Mouse (Mus musculus) forebrain, embryonic 16.5 days (tissue): Measurements from ENCODE around the gene Disp1. TPM values are rescaled to one million over a fixed set of nuclear protein-coding genes. Genes with fewer than 3 reads are reported as not detected.

ENCODE experiments used
- ATAC-seq: fragments of 200-750 bp; cut with Nextera tagmentation; 2 replicates; pipeline ENCODE4 v1.8.0; 2017; ENCODE audit warnings: mild to moderate bottlenecking, moderate library complexity
- H3K27ac ChIP-seq: fragments of 300-500 bp; sonication (generic); 2 replicates; pipeline ENCODE4 v1.5.1; 2014; ENCODE audit warnings: low read length, control low read depth
- H3K27me3 ChIP-seq: fragments of 300-500 bp; sonication (generic); replicated peaks from 2 replicates; pipeline ENCODE4 v1.6.1; 2014; ENCODE audit warnings: low read length; ENCODE audit not compliant: control insufficient read depth, insufficient read depth
- H3K36me3 ChIP-seq: fragments of 300-500 bp; sonication (generic); 2 replicates; pipeline ENCODE4 v1.6.1; 2014; ENCODE audit not compliant: control insufficient read depth, insufficient read depth
- H3K4me1 ChIP-seq: fragments of 300-500 bp; sonication (generic); replicated peaks from 2 replicates; pipeline ENCODE4 v1.6.1; 2014; ENCODE audit warnings: low read length; ENCODE audit not compliant: control insufficient read depth, insufficient read depth
- H3K4me2 ChIP-seq: fragments of 300-500 bp; sonication (generic); 2 replicates; pipeline ENCODE4 v1.6.1; 2014; ENCODE audit warnings: mild to moderate bottlenecking, low read length, control low read depth
- H3K4me3 ChIP-seq: fragments of 300-500 bp; sonication (generic); replicated peaks from 2 replicates; pipeline ENCODE4 v1.5.1; 2014; ENCODE audit warnings: mild to moderate bottlenecking, low read length, control low read depth
- H3K9ac ChIP-seq: fragments of 300-500 bp; sonication (generic); replicated peaks from 2 replicates; pipeline ENCODE4 v1.6.1; 2014; ENCODE audit warnings: low read depth, low read length, control low read depth
- H3K9me3 ChIP-seq: fragments of 300-500 bp; sonication (generic); 2 replicates; pipeline ENCODE4 v1.6.1; 2016; ENCODE audit warnings: low read length; ENCODE audit not compliant: control insufficient read depth
- whole genome bisulfite sequencing: fragments of 180-500 bp; shearing (Covaris S2); extraction: QIAGEN DNeasy Blood & Tissue Kit; methylation state at CpG from one replicate; pipeline ENCODE4 v1.1.7; 2014; 5-methylcytosine and 5-hydroxymethylcytosine counted together
- polyA plus RNA-seq: library from polyadenylated mRNA; unstranded; fragments of >200 nt; fragmentation: Nextera tagmentation; extraction: Ambion mirVana; gene quantifications from 2 replicates; pipeline ENCODE4 v1.2.1, GENCODE M21; 2015

Gene Disp1
- polyA plus RNA-seq, 1 experiment from 2014 or later = 6.4 TPM

DNA sequence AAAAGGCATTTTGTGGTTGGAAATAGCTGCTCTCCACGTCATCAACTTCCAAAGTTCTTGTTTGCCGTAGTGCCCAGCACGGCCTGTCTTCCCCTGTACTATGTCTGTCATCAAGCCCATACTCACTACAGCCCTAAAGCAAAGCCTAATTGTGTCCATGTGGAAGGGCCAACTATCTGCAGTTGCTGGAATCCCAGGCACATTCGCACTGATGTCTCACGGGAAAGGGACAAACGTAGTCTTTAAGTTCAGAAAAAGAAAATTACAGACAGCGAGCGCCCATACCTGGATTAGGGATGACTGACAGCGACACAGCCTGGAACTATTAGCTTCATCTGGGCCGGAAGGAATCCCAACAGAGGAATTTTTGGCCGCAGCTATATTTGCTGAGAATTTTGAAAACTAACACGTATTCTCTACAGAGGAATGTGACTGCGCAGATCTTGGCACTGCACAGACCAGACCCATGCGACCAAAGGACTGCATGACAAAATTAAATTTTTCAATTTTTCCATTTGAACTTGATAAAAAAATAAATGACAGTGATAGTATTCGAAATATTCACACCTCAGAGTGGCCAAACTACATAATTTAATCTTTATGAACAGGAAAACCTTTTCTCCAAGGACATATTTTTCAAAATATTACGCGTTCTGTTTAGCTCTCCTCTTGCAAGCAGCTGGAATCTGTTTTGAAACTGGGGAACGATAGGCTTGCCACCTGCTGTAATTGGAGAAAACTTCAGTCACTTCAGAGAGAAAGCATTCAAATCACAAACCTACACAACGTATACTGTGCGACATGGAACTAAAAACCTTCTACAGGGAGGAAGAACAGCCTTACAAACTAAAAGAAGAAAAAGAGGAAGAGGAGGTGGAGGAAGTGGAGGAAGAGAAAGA lies 33.0 kb downstream of the Disp1 start:
- Histone ChIP-seq H3K27ac (no peak overlapping the region), H3K4me3 (no peak overlapping the region), H3K4me2 (no peak overlapping the region), H3K4me1 (peaks cover 16% of the 10 kb centered on the region), H3K9ac (no peak overlapping the region), H3K27me3 (no peaks in the 10 kb centered on the region), H3K9me3 (no peaks in the 10 kb centered on the region), H3K36me3 (no peaks in the 10 kb centered on the region)
- no peak for ATAC-seq
- WGBS = 84% methylated on average over 20 of the region's 20 CpGs

DNA sequence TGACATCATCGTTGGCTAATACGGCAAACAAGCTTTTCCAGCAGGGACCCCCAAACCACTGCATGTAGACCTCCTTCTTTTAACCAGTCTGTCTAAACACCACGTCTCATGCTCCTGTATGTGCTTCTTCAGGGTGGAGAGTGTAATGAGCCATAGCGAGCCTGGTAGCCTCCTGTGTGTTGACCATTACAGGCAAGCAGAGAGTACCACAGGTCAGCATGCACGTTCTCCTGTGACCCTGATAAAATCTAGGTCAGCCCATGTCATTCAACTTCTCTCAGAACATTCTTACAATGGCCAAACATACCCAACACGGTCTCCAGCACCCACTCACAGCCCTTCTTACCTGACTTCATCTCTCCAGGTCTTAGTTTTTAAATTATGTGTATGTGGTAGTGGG lies 35.8 kb downstream of the Disp1 start:
- Histone ChIP-seq H3K4me2 (no peak overlapping the region), H3K27me3 (no peaks in the 10 kb centered on the region), H3K9me3 (no peaks in the 10 kb centered on the region), H3K4me1 (peaks cover 24% of the 10 kb centered on the region), H3K4me3 (no peak overlapping the region), H3K9ac (no peak overlapping the region), H3K27ac (no peak overlapping the region), H3K36me3 (no peaks in the 10 kb centered on the region)
- WGBS = 78% methylated on average over 6 of the region's 6 CpGs
- ATAC-seq = no peak

DNA sequence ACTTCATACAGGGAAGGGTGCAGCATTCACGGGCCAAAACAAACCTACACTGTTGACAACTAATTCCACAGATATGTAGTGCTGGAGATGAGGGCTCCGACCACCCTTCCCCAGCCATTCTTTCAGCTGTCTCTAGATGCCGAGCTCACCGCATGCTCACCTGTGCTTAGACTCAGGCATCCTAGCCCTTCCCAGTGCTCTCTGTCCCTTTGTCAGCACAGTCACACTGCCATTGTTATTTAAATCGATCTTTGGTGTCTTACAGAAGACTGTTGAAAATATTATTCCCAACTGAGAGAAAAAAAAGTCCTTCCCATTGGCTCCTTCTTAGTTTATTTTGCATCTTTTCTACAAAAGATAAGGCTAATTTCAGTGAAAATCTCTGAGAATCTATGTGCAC lies 36.6 kb downstream of the Disp1 start:
- Histone ChIP-seq H3K4me1 (peaks cover 21% of the 10 kb centered on the region), H3K9ac (no peak overlapping the region), H3K4me2 (no peak overlapping the region), H3K36me3 (no peaks in the 10 kb centered on the region), H3K27ac (no peak overlapping the region), H3K4me3 (no peak overlapping the region), H3K27me3 (no peaks in the 10 kb centered on the region), H3K9me3 (no peaks in the 10 kb centered on the region)
- no peak for ATAC-seq
- whole genome bisulfite sequencing = 76% methylated on average over 5 of the region's 5 CpGs

GRCm38 (mm10) chr1:183183565-183183964 lies 37.8 kb downstream of the Disp1 start:
- Histone ChIP-seq H3K27ac (peak overlapping the region; percentile 33; the same call in 1 of the 2 replicates), H3K9me3 (no peaks in the 10 kb centered on the region), H3K27me3 (no peaks in the 10 kb centered on the region), H3K4me1 (peaks cover 21% of the 10 kb centered on the region), H3K9ac (no peak overlapping the region), H3K36me3 (no peaks in the 10 kb centered on the region), H3K4me3 (no peak overlapping the region), H3K4me2 (no peak overlapping the region)
- 57% methylated on average over 5 of the region's 5 CpGs for WGBS
- peak; percentile 76 for ATAC-seq

DNA sequence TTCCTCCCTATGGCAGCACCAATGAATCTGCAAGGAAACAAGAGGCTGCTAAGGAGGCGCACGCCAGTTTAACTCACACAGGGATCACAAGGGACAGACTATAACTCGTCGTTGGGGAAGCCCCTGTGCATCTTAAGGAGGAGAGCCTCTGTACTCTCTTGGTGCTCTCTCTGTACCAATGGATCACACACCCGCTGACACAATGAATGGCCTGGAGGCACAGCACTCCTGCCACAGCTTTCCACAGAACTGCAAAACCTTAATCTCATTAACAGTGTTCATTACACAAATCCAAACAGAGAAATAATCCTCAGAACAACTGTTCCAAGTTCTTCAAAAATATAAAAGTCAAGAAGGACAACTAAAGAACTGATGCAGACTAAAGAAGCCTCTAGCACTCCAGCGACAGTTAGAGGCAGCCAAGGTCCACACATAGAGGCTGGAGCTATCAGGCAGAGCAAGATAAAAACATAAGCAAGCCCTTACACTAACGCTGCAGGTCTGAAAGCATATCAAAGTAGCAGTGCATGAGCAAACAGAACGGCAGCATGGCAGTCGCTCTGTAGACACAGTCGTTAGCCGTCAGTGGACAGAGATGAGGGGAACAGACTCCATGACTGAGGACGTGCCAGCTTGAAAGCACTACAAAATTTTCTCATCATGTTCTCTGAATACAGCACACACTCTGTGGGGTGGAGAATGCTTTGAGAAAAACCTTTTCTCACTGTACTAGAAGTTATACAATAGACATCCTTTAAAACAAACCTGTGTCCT lies 38.5 kb downstream of the Disp1 start:
- no peaks in the 10 kb centered on the region for H3K27me3 ChIP-seq
- peaks cover 21% of the 10 kb centered on the region for H3K4me1 ChIP-seq
- H3K4me2 ChIP-seq = peak overlapping the region; percentile 2; the same call in 1 of the 2 replicates
- no peak overlapping the region for H3K9ac ChIP-seq
- WGBS = 20% methylated on average over 12 of the region's 12 CpGs
- H3K4me3 ChIP-seq = no peak overlapping the region
- ATAC-seq = peak; percentile 34; the same call in 1 of the 2 replicates
- no peaks in the 10 kb centered on the region for H3K9me3 ChIP-seq
- H3K27ac ChIP-seq = peak overlapping the region; percentile 35
- no peaks in the 10 kb centered on the region for H3K36me3 ChIP-seq

- no peaks in the 10 kb centered on the region for H3K27me3 ChIP-seq
- H3K4me2 ChIP-seq = no peak overlapping the region
- H3K36me3 ChIP-seq = no peaks in the 10 kb centered on the region
- no peak overlapping the region for H3K9ac ChIP-seq
- ATAC-seq = peak; percentile 84
- H3K9me3 ChIP-seq = no peaks in the 10 kb centered on the region
- H3K4me3 ChIP-seq = no peak overlapping the region
- H3K27ac ChIP-seq = no peak overlapping the region
- WGBS = 21% methylated on average over 2 of the region's 2 CpGs
- peaks cover 21% of the 10 kb centered on the region for H3K4me1 ChIP-seq
Measured at GRCm38 (mm10) chr1:183181030-183181395, 40.3 kb downstream of the Disp1 start.

GRCm38 (mm10) chr1:183180301-183181029 lies 40.9 kb downstream of the Disp1 start:
- Histone ChIP-seq H3K4me3 (no peak overlapping the region), H3K9ac (no peak overlapping the region), H3K27me3 (no peaks in the 10 kb centered on the region), H3K27ac (no peak overlapping the region), H3K36me3 (no peaks in the 10 kb centered on the region), H3K9me3 (no peaks in the 10 kb centered on the region), H3K4me1 (peaks cover 21% of the 10 kb centered on the region), H3K4me2 (no peak overlapping the region)
- no peak for ATAC-seq
- 81% methylated on average over 2 of the region's 2 CpGs for WGBS

DNA sequence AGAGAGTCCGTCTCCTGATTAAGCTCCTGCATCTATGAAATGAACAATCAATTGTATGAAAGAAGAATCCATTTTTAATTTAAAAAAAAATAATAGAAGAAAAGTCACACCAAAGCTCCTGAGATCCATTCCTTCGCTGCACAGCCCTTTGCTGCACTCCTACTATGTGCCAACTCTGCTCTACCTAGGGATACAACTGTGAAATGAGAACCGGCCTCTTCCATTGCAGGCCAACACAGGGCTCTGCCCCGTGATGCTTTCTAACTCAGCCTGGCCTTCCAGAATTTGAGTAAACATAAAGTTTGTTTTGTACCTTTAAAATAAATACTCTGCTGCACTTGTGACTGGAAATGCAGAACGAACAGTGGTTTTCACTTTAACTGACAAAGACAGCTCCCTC lies 42.0 kb downstream of the Disp1 start:
- H3K9ac ChIP-seq = no peak overlapping the region
- 80% methylated on average over 5 of the region's 5 CpGs for WGBS
- no peak for ATAC-seq

GRCm38 (mm10) chr1:183175236-183175635 lies 46.1 kb downstream of the Disp1 start:
- no peaks in the 10 kb centered on the region for H3K9me3 ChIP-seq
- ATAC-seq = no peak
- H3K9ac ChIP-seq = no peak overlapping the region
- no peaks in the 10 kb centered on the region for H3K36me3 ChIP-seq
- H3K4me3 ChIP-seq = no peak overlapping the region
- H3K4me1 ChIP-seq = no peaks in the 10 kb centered on the region; the same call in 1 of the 2 replicates
- 79% methylated on average over 8 of the region's 8 CpGs for WGBS
- no peak overlapping the region for H3K4me2 ChIP-seq
- H3K27me3 ChIP-seq = no peaks in the 10 kb centered on the region
- no peak overlapping the region for H3K27ac ChIP-seq

More for the DNA sequence above, 42.0 kb downstream of the Disp1 start:
- Histone ChIP-seq H3K9me3 (no peaks in the 10 kb centered on the region), H3K27me3 (no peaks in the 10 kb centered on the region), H3K4me1 (peaks cover 20% of the 10 kb centered on the region), H3K36me3 (no peaks in the 10 kb centered on the region), H3K4me3 (no peak overlapping the region), H3K27ac (no peak overlapping the region), H3K4me2 (no peak overlapping the region)
